Mouse (Mus musculus) heart, postnatal 0 days (tissue): ENCODE measurements around the gene Alcam. TPM values are rescaled to one million over a fixed set of nuclear protein-coding genes. Genes with fewer than 3 reads are reported as not detected.
A peak's percentile ranks its signal among the peaks of the same experiment; 100 is the strongest.

ENCODE experiments used
- ATAC-seq: fragments of 200-750 bp; cut with Nextera tagmentation; 2 replicates; pipeline ENCODE4 v1.8.0; 2017; ENCODE audit warnings: low read depth, moderate number of reproducible peaks, moderate library complexity; ENCODE audit not compliant: insufficient read depth
- DNase-seq: peaks from one replicate; pipeline ENCODE4 v3.0.0-alpha.2; 2016; ENCODE audit warnings: low spot score
- H3K27ac ChIP-seq: fragments of 300-500 bp; sonication (generic); 2 replicates; pipeline ENCODE4 v1.5.1; 2014; ENCODE audit warnings: low read depth, mild to moderate bottlenecking
- H3K27me3 ChIP-seq: fragments of 300-500 bp; sonication (generic); 2 replicates; pipeline ENCODE4 v1.6.1; 2014; ENCODE audit warnings: low read length, mixed read lengths; ENCODE audit not compliant: control insufficient read depth, insufficient read depth
- H3K36me3 ChIP-seq: fragments of 300-500 bp; sonication (generic); replicated peaks from 2 replicates; pipeline ENCODE4 v1.6.1; 2014; ENCODE audit warnings: low read length, mixed read lengths; ENCODE audit not compliant: control insufficient read depth, insufficient read depth
- H3K4me1 ChIP-seq: fragments of 300-500 bp; sonication (generic); 2 replicates; pipeline ENCODE4 v1.6.1; 2014; ENCODE audit warnings: antibody characterized with exemption; ENCODE audit not compliant: control insufficient read depth, insufficient read depth
- H3K4me2 ChIP-seq: fragments of 300-500 bp; sonication (generic); 2 replicates; pipeline ENCODE4 v1.6.1; 2014; ENCODE audit warnings: low read depth, mild to moderate bottlenecking, low read length, moderate library complexity
- H3K4me3 ChIP-seq: fragments of 300-500 bp; sonication (generic); 2 replicates; pipeline ENCODE4 v1.5.1; 2014; ENCODE audit warnings: low read depth, low read length
- H3K9ac ChIP-seq: fragments of 300-500 bp; sonication (generic); replicated peaks from 2 replicates; pipeline ENCODE4 v1.6.1; 2014; ENCODE audit warnings: low read depth, low read length, mixed read lengths
- H3K9me3 ChIP-seq: fragments of 300-500 bp; sonication (generic); replicated peaks from 2 replicates; pipeline ENCODE4 v1.6.1; 2016; ENCODE audit warnings: low read length; ENCODE audit not compliant: control insufficient read depth
- CTCF ChIP-seq: IDR thresholded peaks from 2 replicates; pipeline ENCODE4 v1.5.1; 2016; ENCODE audit warnings: antibody characterized with exemption, control low read depth, low read depth
- EP300 ChIP-seq: IDR thresholded peaks from 2 replicates; pipeline ENCODE4 v1.6.1; 2016; ENCODE audit warnings: antibody characterized with exemption, low read depth
- WGBS: fragments of 180-500 bp; shearing (Covaris S2); extraction: QIAGEN DNeasy Blood & Tissue Kit; methylation state at CpG from one replicate; pipeline ENCODE4 v1.1.7; 2014; 5-methylcytosine and 5-hydroxymethylcytosine counted together
- polyA plus RNA-seq: library from polyadenylated mRNA; unstranded; fragments of >200 nt; fragmentation: Nextera tagmentation; extraction: Ambion mirVana; gene quantifications from 2 replicates; pipeline ENCODE4 v1.2.1, GENCODE M21; 2015
- total RNA-seq: library from RNA; depleted of rRNA; stranded (reverse); fragments of >200 nt; gene quantifications from 2 replicates; pipeline ENCODE4 v1.2.3, GENCODE M21; 2014; ENCODE audit warnings: low replicate concordance; rRNA removed

Gene Alcam
- 11.5 and 20.3 TPM in 2 replicates for total RNA-seq
- 2.1 and 2.3 TPM in 2 replicates for polyA plus RNA-seq

DNA sequence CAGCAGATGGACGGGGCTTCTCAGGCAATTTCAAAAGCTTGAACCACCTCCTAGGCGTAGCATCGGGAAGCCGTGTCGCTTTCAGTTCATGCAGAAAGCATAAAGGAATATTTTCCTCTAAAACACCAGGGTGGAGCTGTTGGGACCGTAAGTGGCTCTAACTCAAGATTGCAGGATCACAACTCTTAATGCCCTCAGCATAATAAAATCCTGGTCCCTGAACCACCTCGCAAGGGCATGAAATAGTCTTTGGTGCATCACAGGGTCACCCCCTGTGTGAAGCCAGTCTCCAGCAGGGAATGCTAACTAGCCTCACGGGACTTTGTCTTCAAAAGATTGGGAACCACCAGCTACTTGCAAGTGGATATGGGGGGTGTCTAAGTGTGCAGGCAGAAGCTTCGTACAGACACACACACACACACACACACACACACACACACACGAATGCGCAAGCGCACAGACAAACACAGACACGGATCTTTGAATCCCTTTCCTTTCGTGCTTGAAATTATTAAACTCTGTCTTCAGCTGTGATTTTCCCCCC is at the start of gene Alcam:
Alcam (minus strand) TSS at position 104 of the 544 bp plus-strand sequence.
- Histone ChIP-seq H3K36me3 (no peaks in the 10 kb centered on the region), H3K9ac (peak within 1 kb of the TSS; percentile 21), H3K27ac (peak within 1 kb of the TSS; percentile 9; the same call in 1 of the 2 replicates), H3K4me3 (peak within 1 kb of the TSS; percentile 60), H3K27me3 (no peaks in the 10 kb centered on the region), H3K9me3 (no peaks in the 10 kb centered on the region), H3K4me2 (peak within 1 kb of the TSS; percentile 89), H3K4me1 (no peaks in the 10 kb centered on the region)
- WGBS: under 1% methylated on average over 14 of the region's 14 CpGs
- TF ChIP-seq CTCF: no peak
- TF ChIP-seq EP300: no peak
- ATAC-seq: no peak
- DNase-seq: peak; percentile 40

DNA sequence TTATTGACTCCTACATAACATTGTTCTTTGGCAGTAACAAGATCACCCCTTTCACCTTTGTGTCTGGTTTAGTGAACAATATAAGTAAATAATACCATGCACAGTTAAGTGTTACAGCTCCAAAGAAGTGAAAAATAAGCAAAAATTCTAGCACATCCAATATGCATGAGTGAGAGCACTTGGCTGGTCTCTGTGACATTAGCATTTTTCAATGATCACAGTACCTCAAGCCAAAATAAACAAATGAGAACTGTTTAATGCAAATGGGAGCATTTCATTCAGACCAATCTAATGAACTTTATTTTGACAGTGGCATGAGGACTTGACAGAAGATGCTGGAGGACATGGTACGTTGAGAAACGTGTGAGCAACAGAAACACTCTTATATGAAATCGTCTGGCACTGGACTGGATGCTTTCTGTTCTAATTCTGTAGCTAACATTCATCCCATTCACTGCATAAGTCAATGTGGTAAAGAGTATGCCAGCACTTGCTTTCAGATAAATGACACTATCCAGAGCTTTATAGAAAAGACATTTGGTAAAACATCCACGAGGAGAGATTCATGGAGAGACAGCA is 45.0 kb upstream of the Alcam start:
- no peaks in the 10 kb centered on the region for H3K4me1 ChIP-seq
- ATAC-seq (no peak), DNase-seq (no peak)
- H3K36me3 ChIP-seq: no peaks in the 10 kb centered on the region
- H3K27ac ChIP-seq: no peak overlapping the region
- 56% methylated on average over 4 of the region's 4 CpGs for whole genome bisulfite sequencing
- H3K4me3 ChIP-seq: no peak overlapping the region
- no peaks in the 10 kb centered on the region for H3K27me3 ChIP-seq
- H3K9me3 ChIP-seq: no peaks in the 10 kb centered on the region
- H3K4me2 ChIP-seq: no peak overlapping the region
- TF ChIP-seq EP300: no peak
- no peak for TF ChIP-seq CTCF
- no peak overlapping the region for H3K9ac ChIP-seq

DNA sequence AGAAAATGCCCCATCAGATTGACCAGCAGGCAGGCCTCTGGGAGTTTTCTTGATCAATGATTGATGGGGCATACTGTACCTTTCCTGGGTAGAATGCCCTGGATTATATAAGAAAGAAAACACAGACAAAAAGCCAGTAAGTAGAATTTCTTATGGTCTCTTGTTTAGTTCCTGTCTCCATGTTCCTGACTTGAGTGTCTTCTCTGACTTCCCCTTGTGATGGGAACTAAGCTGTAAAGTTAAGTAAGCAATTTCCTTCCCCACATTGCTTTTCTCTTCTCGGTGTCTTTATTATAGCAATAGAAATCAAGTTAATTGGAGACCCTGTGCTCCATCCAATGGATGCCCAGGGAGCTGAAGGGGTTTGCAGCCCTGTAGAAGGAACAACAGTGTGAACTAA is 36.7 kb upstream of the Alcam start:
- H3K9me3 ChIP-seq: no peaks in the 10 kb centered on the region
- no peaks in the 10 kb centered on the region for H3K4me1 ChIP-seq
- no peaks in the 10 kb centered on the region for H3K36me3 ChIP-seq
- no peak for DNase-seq
- no peak overlapping the region for H3K4me2 ChIP-seq
- WGBS: 50% methylated on average over 1 of the region's 1 CpGs
- H3K27me3 ChIP-seq: no peaks in the 10 kb centered on the region
- H3K27ac ChIP-seq: no peak overlapping the region
- no peak for TF ChIP-seq EP300
- no peak for TF ChIP-seq CTCF
- H3K4me3 ChIP-seq: no peak overlapping the region
- H3K9ac ChIP-seq: no peak overlapping the region
- ATAC-seq: no peak

DNA sequence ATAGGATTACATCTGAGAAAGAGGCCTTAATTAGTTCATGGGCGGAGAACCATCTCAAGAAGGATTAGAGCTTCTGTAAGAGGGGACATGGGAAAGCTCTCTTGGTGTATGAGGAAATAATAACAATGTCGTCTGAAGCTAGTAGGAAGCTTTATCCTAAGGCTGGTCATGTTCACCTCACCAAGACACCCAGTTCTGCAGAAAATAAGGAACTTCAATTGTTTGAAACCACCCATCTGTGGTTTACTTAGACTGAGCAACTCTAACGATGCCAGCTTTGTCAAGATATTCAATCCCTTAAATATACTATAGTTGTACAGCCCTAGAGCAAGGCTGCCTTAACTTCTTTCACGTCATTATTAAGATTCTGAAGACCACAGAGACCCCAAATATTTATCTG is 20.4 kb upstream of the Alcam start:
- ATAC-seq: no peak
- no peak overlapping the region for H3K9ac ChIP-seq
- no peak overlapping the region for H3K4me2 ChIP-seq
- H3K9me3 ChIP-seq: no peaks in the 10 kb centered on the region
- H3K4me3 ChIP-seq: no peak overlapping the region
- no peak for TF ChIP-seq EP300
- TF ChIP-seq CTCF: no peak
- no peaks in the 10 kb centered on the region for H3K4me1 ChIP-seq
- no peak for DNase-seq
- H3K27me3 ChIP-seq: no peaks in the 10 kb centered on the region
- H3K27ac ChIP-seq: no peak overlapping the region
- no peaks in the 10 kb centered on the region for H3K36me3 ChIP-seq
- 77% methylated on average over 4 of the region's 4 CpGs for WGBS

DNA sequence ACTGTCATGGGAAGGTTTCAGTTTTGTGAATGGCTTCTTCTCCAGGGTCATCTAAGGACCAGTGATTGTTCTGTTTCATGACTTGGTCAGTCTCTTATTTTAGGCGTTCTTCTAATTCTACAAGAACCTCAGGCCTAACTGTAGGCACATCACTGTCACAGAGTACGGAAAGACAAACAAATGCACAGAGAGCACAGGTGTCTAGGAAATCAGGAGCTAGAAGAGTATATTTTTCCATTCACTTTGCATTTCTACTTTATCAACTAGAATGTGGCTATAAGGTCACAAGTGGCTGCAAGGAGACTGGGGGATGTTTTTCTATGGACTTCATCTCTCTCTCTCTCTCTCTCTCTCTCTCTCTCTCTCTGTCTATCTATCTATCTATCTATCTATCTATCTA is 19.2 kb upstream of the Alcam start:
- Histone ChIP-seq H3K4me2 (no peak overlapping the region), H3K9ac (no peak overlapping the region), H3K9me3 (no peaks in the 10 kb centered on the region), H3K4me3 (no peak overlapping the region), H3K36me3 (no peaks in the 10 kb centered on the region), H3K4me1 (no peaks in the 10 kb centered on the region), H3K27me3 (no peaks in the 10 kb centered on the region), H3K27ac (no peak overlapping the region)
- DNase-seq (no peak), ATAC-seq (no peak)
- TF ChIP-seq EP300 (no peak), CTCF (no peak)
- whole genome bisulfite sequencing: 89% methylated on average over 2 of the region's 2 CpGs

DNA sequence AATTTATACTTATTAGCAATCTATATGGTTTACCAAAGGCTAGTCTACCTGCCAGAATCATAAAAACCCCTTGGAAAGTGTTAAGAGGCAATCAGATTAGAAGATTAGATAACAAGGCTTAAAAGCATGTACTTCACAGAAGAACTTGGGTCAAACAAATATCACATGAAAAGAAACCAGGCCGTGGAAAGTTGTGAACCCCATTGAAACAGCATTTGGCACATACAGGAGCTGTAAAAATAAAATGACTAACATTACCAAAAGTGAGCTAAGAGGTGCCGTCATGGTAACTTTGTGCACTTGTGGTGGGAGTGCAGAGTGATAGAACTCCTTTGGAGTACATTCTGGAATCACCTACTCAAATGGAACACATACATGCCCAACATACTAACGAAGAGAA is 18.8 kb upstream of the Alcam start:
- no peak for TF ChIP-seq CTCF
- ATAC-seq: no peak
- H3K4me2 ChIP-seq: no peak overlapping the region
- H3K36me3 ChIP-seq: no peaks in the 10 kb centered on the region
- no peaks in the 10 kb centered on the region for H3K4me1 ChIP-seq
- no peaks in the 10 kb centered on the region for H3K27me3 ChIP-seq
- no peaks in the 10 kb centered on the region for H3K9me3 ChIP-seq
- 79% methylated on average over 3 of the region's 3 CpGs for WGBS
- no peak overlapping the region for H3K27ac ChIP-seq
- H3K9ac ChIP-seq: no peak overlapping the region
- H3K4me3 ChIP-seq: no peak overlapping the region
- no peak for DNase-seq
